Mouse (Mus musculus) kidney, postnatal 4 days (tissue): ENCODE measurements around the gene Cyb5r2.

Experiments used
- DNase-seq, 2 experiments: peaks; one replicate each; pipeline ENCODE4 v3.0.0; 2021; ENCODE audit warnings: mixed read lengths in 2 of 2

Gene Cyb5r2

GRCm38 (mm10) chr7:107720771-107721170, 37.1 kb downstream of the Cyb5r2 start:
- DNase-seq, result no peak

DNA sequence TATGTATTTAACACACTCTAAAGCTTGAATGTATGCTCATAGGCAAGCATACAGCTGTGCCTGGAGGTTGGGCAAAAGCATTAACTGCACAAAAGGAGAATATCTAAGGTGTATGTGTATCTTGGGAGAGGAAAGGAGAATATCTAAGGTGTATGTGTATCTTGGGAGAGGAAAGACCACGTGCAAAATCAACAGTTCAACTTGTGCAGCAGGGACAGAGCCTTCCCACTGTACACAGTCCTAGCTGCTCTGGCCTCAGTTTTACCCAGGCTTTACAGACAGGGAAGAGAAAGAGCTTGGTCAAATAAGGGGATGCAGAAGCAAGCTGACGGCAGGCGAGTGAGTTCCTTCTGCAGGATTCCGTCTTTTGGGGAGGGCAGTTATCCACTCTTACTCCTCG, 43.8 kb downstream of the Cyb5r2 start:
- no peak for DNase-seq

DNA sequence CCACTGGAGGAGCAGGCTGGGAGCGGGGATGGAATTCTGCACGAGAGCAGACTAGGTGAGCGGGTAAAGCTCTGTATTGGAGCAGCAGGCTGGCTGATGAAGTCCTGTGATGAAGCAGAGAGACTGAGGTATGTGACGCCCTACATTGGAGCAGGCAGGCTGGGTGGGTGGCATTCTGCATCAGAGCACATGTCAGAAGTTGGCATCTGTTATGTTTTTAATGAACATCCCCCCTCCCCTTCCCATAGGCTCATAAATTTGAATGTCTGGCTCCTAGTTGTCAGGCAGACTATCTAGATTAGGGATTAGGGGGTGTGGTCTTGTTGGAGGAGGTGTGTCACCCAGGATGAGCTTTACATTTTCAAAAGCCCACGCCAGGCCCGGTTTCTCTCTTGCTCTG, 45.1 kb downstream of the Cyb5r2 start:
- no peak for DNase-seq

- DNase-seq, result peak; percentile 85 to 91
Measured at GRCm38 (mm10) chr7:107708491-107709112, 49.2 kb downstream of the Cyb5r2 start.

- DNase-seq, result peak in 1 of 2 experiments; percentile 12
Measured at GRCm38 (mm10) chr7:107707650-107708049, 50.2 kb downstream of the Cyb5r2 start.

DNA sequence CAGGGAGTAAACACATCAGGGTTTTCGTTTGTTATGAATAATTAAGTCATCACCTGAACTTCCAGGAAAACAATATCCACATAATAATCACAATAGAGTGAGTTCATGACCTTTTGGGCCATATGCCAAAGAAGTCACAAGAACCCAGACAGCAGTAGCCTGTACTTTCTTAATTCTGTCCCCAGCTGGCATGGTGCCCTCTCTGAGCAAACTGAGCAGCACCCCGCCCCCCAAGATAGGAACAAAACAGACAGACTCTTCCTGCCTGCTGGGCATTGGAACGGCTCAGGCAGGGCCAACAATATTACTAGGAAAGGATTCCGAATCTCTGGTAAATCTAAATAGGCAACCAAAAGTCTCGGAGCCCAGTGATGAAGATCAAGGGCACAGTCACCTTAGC, 51.9 kb downstream of the Cyb5r2 start:
- DNase-seq, result peak in 1 of 2 experiments; percentile 23

- DNase-seq, result no peak
Measured at GRCm38 (mm10) chr7:107702461-107703380, 55.1 kb downstream of the Cyb5r2 start.

GRCm38 (mm10) chr7:107700646-107701045, 57.2 kb downstream of the Cyb5r2 start:
- DNase-seq, result no peak

DNA sequence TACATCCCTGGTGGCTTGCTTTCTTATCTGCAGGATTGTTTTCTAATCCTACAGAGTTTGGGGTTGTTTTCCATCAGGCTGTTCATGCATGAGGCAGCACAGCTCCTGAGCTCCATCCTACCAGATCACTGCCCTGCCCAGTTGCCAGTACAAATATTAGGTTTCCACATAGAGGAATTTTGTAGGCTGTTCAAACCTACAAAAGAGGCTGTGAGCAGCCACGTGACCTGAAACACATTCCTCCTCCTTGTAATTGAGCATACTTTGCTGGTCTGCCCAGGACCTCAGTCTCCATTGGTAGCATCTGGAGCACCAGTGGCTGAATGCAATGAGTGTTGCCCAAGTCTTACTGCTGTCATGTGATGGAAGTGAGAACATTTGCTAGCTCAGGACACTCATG, 57.9 kb downstream of the Cyb5r2 start:
- DNase-seq, result no peak
